Mouse (Mus musculus) heart, postnatal 0 days (tissue): ENCODE results near the gene Ttll3.

ENCODE experiments used
- CTCF ChIP-seq: IDR thresholded peaks from 2 replicates; pipeline ENCODE4 v1.5.1; 2016; ENCODE audit warnings: antibody characterized with exemption, control low read depth, low read depth
- EP300 ChIP-seq: IDR thresholded peaks from 2 replicates; pipeline ENCODE4 v1.6.1; 2016; ENCODE audit warnings: antibody characterized with exemption, low read depth

GRCm38 (mm10) chr6:113426696-113427095 lies 37.6 kb downstream of the Ttll3 start:
- no peak for TF ChIP-seq CTCF
- no peak for TF ChIP-seq EP300
